Mouse (Mus musculus) limb, embryonic 10.5 days (tissue): Measurements from ENCODE around the gene Tmem63b. TPM values are rescaled to one million over a fixed set of nuclear protein-coding genes. Genes with fewer than 3 reads are reported as not detected.

Experiments used
- DNase-seq: peaks from one replicate; pipeline ENCODE4 v3.0.0-alpha.2; 2017; ENCODE audit warnings: low spot score
- H3K27ac ChIP-seq: fragments of 300-500 bp; sonication (generic); 2 replicates; pipeline ENCODE4 v1.5.1; 2016; ENCODE audit warnings: mild to moderate bottlenecking
- H3K27me3 ChIP-seq: fragments of 300-500 bp; sonication (generic); 2 replicates; pipeline ENCODE4 v1.6.1; 2016; ENCODE audit warnings: low read depth, mild to moderate bottlenecking; ENCODE audit not compliant: poor library complexity, severe bottlenecking
- H3K36me3 ChIP-seq: fragments of 300-500 bp; sonication (generic); 2 replicates; pipeline ENCODE4 v1.6.1; 2016; ENCODE audit warnings: mild to moderate bottlenecking, moderate library complexity
- H3K4me1 ChIP-seq: fragments of 300-500 bp; sonication (generic); 2 replicates; pipeline ENCODE4 v1.6.1; 2016
- H3K4me3 ChIP-seq: fragments of 300-500 bp; sonication (generic); 2 replicates; pipeline ENCODE4 v1.5.1; 2016; ENCODE audit warnings: mild to moderate bottlenecking, moderate library complexity
- H3K9me3 ChIP-seq: fragments of 300-500 bp; sonication (generic); replicated peaks from 2 replicates; pipeline ENCODE4 v1.6.1; 2016; ENCODE audit warnings: mild to moderate bottlenecking
- WGBS: fragments of 180-500 bp; shearing (Covaris S2); methylation state at CpG from one replicate; pipeline ENCODE4 v1.1.7; 2016; 5-methylcytosine and 5-hydroxymethylcytosine counted together
- polyA plus RNA-seq: library from polyadenylated mRNA; unstranded; fragments of >200 nt; fragmentation: Nextera tagmentation; extraction: Ambion mirVana; gene quantifications from 2 replicates; pipeline ENCODE4 v1.2.1, GENCODE M21; 2016

Tmem63b gene
- polyA plus RNA-seq, 1 experiment from 2014 or later, result 36.1 TPM

DNA sequence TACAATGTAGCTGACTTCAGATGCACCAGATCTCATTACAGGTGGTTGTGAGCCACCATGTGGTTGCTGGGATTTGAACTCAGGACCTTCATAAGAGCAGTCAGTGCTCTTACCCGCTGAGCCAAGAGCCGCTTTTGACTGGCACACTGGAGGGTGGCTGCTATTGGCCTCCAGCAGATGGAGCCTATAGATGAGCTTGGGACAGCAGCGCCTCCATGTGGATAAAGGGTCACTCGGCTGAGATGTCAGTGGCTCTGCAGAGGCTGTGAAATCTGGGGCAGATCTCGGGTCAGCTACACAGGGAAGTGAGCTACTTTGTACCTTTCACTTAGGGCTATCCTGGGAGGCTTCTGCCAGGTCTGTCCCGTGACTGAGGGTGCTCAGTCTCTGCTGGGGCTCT, 30.9 kb downstream of the Tmem63b start:
- DNase-seq, result no peak

DNA sequence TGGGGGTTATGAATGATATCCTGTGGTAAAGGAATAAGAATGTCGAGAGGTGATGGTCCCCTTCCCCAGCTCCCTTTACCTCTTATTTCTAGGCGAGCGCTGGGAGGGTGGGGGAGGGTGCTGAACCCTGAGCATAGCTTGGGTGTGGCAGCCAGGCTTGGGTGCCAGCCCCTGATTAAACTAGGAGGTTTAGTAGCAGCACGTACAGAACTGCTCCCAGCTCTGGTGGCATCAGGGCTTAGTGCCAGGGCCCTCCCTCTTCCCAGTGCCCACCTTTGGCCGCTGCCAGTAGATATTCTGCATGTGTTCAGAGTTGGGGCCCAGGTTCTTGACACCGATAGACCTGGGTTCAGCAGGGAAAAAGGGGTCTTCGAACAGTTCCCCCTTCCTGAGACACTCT, 33.5 kb downstream of the Tmem63b start:
- no peaks in the 10 kb centered on the region for H3K27me3 ChIP-seq
- 77% methylated on average over 7 of the region's 7 CpGs for WGBS
- no peak overlapping the region for H3K27ac ChIP-seq
- H3K9me3 ChIP-seq, result no peaks in the 10 kb centered on the region
- no peak overlapping the region for H3K4me3 ChIP-seq
- H3K4me1 ChIP-seq, result peaks cover 11% of the 10 kb centered on the region
- no peaks in the 10 kb centered on the region for H3K36me3 ChIP-seq
- no peak for DNase-seq

More for the DNA sequence above, 30.9 kb downstream of the Tmem63b start:
- peaks cover 29% of the 10 kb centered on the region for H3K4me1 ChIP-seq
- H3K9me3 ChIP-seq, result no peaks in the 10 kb centered on the region
- H3K27me3 ChIP-seq, result no peaks in the 10 kb centered on the region
- peaks cover 3% of the 10 kb centered on the region for H3K36me3 ChIP-seq
- no peak overlapping the region for H3K27ac ChIP-seq
- H3K4me3 ChIP-seq, result no peak overlapping the region
- WGBS, result 28% methylated on average over 6 of the region's 6 CpGs

DNA sequence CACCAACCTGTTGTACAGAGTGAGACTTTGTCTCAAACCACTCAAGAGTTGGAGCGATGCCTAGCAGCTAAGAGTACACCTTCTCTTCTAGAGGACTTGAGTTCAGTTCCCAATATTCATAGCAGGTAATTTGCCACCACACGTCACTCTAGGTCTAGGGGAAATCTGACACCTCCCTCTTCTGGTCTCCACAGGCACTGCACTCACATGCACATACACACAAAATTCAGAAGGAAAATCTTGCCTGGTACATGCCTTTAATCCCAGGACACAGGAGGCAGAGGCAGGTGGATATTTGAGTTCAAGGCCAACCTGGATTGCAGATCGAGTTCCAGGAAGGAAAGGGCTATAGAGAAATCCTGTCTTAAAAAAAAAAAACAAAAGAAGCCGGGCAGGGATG, 42.5 kb downstream of the Tmem63b start:
- WGBS, result 92% methylated on average over 4 of the region's 4 CpGs
- no peaks in the 10 kb centered on the region for H3K9me3 ChIP-seq
- peaks cover 2% of the 10 kb centered on the region; the same call in 1 of the 2 replicates for H3K4me1 ChIP-seq
- H3K27me3 ChIP-seq, result no peaks in the 10 kb centered on the region
- DNase-seq, result no peak
- H3K27ac ChIP-seq, result no peak overlapping the region
- H3K4me3 ChIP-seq, result no peak overlapping the region
- no peaks in the 10 kb centered on the region for H3K36me3 ChIP-seq

DNA sequence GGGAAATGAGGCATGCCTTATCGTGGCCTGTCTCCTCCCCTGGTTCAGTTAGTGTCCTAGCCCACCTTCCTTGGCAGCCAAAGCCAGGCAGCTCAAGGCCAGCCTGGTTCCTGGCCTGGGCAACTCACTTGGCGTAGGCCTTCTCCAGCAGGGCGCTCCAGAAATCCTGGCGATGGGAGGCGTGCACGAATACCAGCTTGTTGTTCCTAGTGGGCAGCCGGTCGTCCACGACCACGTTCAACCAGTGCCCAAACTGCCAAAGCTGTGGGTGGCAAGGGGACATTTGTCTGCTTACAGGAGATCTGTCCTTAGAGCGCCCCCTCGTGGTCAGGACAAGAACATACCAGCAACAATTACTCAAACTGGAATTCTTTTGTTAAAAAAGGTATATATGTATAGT, 44.0 kb downstream of the Tmem63b start:
- no peaks in the 10 kb centered on the region for H3K27me3 ChIP-seq
- 0 out of 2 replicates have a peak overlapping the region, but pooled peaks have one; percentile 26 for H3K27ac ChIP-seq
- no peak overlapping the region for H3K4me3 ChIP-seq
- H3K9me3 ChIP-seq, result no peaks in the 10 kb centered on the region
- 22% methylated on average over 12 of the region's 12 CpGs for WGBS
- peaks cover 2% of the 10 kb centered on the region; the same call in 1 of the 2 replicates for H3K4me1 ChIP-seq
- no peaks in the 10 kb centered on the region for H3K36me3 ChIP-seq
- peak; percentile 86 for DNase-seq

DNA sequence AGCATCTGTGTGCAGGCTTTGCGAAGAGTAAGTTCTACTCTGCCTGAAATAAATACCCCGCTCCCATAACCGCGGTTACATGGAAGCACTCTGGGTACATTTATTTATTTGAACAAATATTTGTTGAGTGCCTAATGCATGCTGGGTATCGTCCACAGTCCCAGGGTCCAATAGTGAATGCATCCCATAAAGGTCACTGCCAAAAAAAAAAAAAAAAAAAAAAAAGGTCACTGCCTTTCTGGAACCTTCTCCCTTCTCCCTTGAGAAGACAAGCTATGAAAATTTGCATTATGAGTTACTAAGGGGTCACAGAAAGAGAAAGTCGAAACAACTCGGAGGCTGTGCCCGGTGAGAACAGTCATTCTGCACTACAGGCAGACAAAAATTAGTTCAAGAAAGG, 44.7 kb downstream of the Tmem63b start:
- Histone ChIP-seq H3K4me1 (peaks cover 2% of the 10 kb centered on the region; the same call in 1 of the 2 replicates), H3K27ac (no peak overlapping the region), H3K4me3 (no peak overlapping the region), H3K27me3 (no peaks in the 10 kb centered on the region), H3K36me3 (no peaks in the 10 kb centered on the region), H3K9me3 (no peaks in the 10 kb centered on the region)
- WGBS, result 91% methylated on average over 8 of the region's 8 CpGs
- DNase-seq, result no peak

DNA sequence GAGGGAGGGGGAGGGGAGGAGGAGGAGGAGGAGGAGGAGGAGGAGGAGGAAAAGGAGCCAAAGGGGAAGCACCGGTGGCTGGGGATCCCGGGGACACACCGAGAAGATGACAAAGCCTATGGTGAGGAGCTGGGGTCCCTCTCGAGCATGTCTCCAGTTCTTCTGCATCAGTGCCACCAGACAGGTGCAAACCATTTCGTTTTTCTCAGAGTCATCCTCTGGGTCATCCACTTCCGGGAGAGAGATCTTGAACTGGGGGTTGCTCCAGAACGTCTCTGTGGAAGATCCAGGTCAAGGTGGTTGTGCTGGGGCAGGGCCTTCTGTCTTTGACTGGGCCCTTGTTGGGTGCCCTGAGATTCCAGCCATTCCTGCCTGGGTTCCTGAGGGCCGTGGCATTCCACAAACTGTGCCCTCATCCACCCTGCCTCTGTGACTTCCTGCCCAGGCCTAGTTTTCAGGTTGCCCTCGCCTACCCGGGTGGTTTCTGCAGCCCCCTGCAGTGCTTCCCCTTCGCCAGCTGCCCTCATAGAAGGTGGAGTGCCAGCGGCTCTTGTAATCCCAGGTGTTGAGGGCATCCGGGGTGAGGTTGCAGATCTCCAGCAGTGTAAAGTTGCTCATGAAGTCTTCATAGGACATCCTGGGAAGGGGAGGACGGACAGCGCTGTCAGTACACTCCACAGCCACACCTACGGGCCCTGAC, 48.0 kb downstream of the Tmem63b start:
- no peaks in the 10 kb centered on the region for H3K9me3 ChIP-seq

DNA sequence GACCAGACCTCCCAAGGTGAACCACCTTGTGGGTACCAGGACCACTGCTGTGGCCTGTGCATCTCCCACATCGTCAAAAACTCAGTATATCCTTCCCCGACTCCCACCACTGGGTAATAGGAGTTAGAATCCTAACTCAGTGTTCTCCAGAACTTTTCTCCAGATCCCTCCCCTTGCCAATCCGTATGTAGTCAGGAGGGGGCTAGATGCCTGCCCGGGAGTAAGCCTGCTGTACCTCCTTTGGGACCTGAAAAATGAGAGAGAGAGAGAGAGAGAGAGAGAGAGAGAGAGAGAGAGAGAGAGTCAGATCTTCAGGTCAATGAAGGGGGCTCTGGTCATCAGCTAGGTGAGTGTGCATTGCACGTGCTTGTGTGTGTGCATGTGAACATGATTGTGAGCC, 52.7 kb downstream of the Tmem63b start:
- no peaks in the 10 kb centered on the region for H3K36me3 ChIP-seq
- no peak overlapping the region for H3K4me3 ChIP-seq
- no peak for DNase-seq
- no peak overlapping the region for H3K27ac ChIP-seq
- WGBS, result 76% methylated on average over 5 of the region's 5 CpGs
- peaks cover 1% of the 10 kb centered on the region; the same call in 1 of the 2 replicates for H3K27me3 ChIP-seq
- peaks cover 19% of the 10 kb centered on the region for H3K4me1 ChIP-seq
- no peaks in the 10 kb centered on the region for H3K9me3 ChIP-seq

More for the DNA sequence above, 48.0 kb downstream of the Tmem63b start:
- H3K27me3 ChIP-seq, result no peaks in the 10 kb centered on the region
- no peak overlapping the region for H3K4me3 ChIP-seq
- H3K27ac ChIP-seq, result 0 out of 2 replicates have a peak overlapping the region, but pooled peaks have one; percentile 28
- 79% methylated on average over 16 of the region's 16 CpGs for WGBS
- H3K4me1 ChIP-seq, result peaks cover 2% of the 10 kb centered on the region; the same call in 1 of the 2 replicates
- H3K36me3 ChIP-seq, result no peaks in the 10 kb centered on the region
- DNase-seq, result no peak

DNA sequence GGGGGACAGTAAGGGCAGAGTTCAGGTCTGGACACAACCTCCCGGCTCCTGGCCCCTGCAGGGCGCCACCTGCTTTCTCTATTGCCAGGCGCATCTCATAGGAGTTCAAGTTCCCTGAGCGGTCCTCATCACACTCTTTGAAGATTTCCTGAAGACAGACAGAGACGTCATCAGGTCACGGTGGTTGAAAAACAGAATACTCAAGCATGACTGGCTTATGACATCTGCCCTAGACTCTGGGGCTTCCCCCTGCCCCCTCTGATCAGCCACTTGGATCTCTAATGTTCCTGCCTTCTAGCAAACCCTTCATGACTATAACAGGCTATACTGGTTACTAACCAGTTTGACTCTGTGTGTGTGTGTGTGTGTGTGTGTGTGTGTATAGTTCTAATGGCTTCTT, 54.8 kb downstream of the Tmem63b start:
- Histone ChIP-seq H3K36me3 (no peaks in the 10 kb centered on the region), H3K4me1 (peaks cover 24% of the 10 kb centered on the region), H3K27ac (no peak overlapping the region), H3K27me3 (peaks cover 11% of the 10 kb centered on the region; the same call in 1 of the 2 replicates), H3K4me3 (no peak overlapping the region), H3K9me3 (no peaks in the 10 kb centered on the region)
- 86% methylated on average over 6 of the region's 6 CpGs for WGBS
- no peak for DNase-seq

DNA sequence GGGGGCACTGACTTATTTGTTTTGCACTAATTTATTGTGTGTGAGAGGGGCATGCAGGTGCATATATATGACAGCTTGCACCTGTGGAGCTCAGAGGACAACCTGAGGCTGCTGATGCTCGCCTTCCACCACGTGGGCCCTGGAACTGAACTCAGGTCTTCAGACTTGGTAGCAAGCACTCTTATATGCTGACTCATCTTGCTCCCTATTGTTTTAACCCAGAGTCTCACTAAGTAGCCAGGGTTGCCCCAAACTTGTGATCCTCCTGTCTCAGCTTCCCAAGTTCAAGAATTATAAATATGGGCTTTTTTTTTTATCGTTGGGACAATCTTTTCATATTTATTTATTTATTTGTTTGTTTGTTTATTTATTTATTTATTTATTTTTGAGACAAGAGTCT, 55.7 kb downstream of the Tmem63b start:
- WGBS, result 51% methylated on average over 3 of the region's 3 CpGs
- peak overlapping the region; percentile 56; the same call in 1 of the 2 replicates for H3K4me3 ChIP-seq

DNA sequence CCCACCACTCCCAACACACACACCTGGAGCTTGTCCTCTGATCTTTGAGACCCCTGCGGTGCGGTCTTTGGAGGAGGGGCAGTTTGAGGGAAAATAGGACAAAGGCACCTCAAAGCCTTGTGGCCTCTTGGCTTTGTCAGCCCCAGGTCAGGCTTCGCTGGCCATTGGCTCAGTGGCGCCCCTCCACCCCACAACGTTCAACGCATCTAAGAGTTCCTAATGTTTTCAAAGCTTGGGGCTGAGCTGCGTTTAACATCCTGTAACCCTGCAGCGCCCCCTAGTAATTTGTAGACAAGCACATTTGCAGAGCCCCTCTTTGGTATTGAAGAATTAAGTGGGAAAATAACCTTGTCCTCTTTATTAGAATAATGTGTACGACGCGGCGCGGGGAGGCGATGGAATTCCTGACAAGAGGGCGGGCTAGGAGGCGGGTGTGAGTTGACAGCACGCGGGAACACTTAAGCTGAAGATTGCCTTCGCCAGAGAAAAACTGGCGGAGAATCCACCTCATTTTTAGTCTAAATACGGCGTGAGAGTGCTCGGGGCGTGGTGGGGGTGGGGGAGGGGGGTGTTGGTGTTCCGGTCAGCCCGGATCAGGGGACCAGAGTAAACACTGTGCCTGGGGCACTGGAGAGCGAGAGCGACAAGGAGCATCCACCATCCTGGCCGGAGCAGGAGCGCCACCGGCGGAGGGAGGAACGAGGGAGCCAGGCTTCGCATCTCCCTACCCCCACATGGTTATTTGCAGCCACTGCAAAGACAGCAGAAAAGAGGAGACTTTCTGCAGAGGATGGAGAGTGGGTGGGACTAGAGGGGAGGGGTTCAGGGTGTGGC, 56.6 kb downstream of the Tmem63b start:
- peaks cover 11% of the 10 kb centered on the region; the same call in 1 of the 2 replicates for H3K27me3 ChIP-seq
- peaks cover 30% of the 10 kb centered on the region for H3K4me1 ChIP-seq
- WGBS, result 3% methylated on average over 34 of the region's 34 CpGs
- H3K4me3 ChIP-seq, result peak overlapping the region; percentile 56
- peak; percentile 69 for DNase-seq
- H3K27ac ChIP-seq, result peak overlapping the region; percentile 79
- H3K36me3 ChIP-seq, result no peaks in the 10 kb centered on the region
- no peaks in the 10 kb centered on the region for H3K9me3 ChIP-seq

More for the DNA sequence above, 55.7 kb downstream of the Tmem63b start:
- peaks cover 11% of the 10 kb centered on the region; the same call in 1 of the 2 replicates for H3K27me3 ChIP-seq
- H3K36me3 ChIP-seq, result no peaks in the 10 kb centered on the region
- H3K4me1 ChIP-seq, result peaks cover 30% of the 10 kb centered on the region
- DNase-seq, result no peak
- H3K27ac ChIP-seq, result no peak overlapping the region
- no peaks in the 10 kb centered on the region for H3K9me3 ChIP-seq

DNA sequence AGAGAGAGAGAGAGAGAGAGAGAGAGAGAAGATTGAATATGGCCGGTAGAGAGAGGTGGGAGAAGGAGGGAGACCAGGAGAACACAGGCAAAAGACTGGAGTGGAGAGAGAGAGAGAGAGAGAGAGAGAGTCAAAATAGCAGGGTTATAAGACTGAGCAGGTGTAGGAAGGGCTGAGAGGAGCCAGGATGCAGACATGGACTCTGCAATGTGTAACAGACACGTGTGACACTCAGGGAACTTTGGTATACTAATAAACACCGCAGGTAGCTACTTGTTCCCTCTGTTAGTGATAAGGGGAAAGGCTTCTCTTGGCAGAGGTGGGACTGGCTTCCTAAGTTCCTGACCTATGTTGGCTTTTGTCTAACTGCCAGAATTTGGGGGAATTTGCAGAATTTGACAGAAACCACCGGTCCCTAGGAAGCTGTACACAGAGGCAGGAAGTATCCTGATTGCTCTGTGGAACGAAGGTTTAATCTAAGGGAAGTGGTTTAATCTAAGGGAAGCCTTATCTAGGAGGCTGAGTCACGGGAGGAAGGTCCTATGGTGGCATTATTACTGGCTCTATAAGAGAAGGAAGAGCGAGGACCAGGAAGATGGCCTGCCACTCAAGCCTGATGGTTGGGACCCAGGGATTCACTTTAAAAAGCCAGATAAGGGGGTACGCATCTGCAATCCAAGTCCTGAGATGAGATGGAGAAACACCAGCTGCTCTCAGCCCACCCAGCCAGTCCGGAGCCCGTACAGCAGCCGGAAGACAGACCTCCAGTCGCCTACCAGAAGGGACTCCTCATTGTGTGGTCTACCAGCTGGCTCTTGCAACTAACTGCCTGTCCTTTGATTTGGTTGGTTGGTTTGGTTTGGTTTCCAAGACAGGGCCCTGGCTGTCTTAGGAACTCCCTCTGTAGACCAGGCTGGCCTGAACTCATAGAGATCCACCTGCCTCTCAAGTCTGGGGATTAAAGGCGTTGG, 57.5 kb downstream of the Tmem63b start:
- no peak for DNase-seq
- 77% methylated on average over 13 of the region's 13 CpGs for WGBS
- Histone ChIP-seq H3K4me1 (peaks cover 30% of the 10 kb centered on the region), H3K27me3 (peaks cover 11% of the 10 kb centered on the region; the same call in 1 of the 2 replicates), H3K9me3 (no peaks in the 10 kb centered on the region), H3K4me3 (peak overlapping the region; percentile 56), H3K27ac (peak overlapping the region; percentile 79; the same call in 1 of the 2 replicates), H3K36me3 (no peaks in the 10 kb centered on the region)

DNA sequence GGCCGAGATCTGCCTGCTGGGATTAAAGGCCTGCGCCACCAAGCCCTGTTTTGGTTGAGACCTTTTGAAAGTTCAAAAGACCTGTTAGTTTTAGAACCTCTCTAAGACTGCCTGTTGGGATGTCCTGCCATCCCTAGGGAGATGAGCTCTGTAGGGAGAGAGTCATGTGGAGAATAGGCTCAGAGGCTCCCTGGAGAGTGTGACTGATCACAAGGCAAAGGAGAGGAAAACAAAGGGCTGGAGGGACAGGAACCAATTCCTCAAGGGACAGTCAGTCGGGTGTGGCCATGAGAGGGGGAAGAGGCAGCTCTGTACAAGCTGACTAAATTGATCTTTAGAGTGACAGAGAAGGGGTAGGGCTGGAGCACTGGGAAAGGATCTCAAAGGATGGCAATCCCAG, 58.5 kb downstream of the Tmem63b start:
- 32% methylated on average over 3 of the region's 3 CpGs for WGBS
- Histone ChIP-seq H3K4me1 (peaks cover 30% of the 10 kb centered on the region), H3K4me3 (no peak overlapping the region), H3K9me3 (no peaks in the 10 kb centered on the region), H3K27me3 (peaks cover 11% of the 10 kb centered on the region; the same call in 1 of the 2 replicates), H3K27ac (no peak overlapping the region), H3K36me3 (no peaks in the 10 kb centered on the region)
- no peak for DNase-seq
